Mouse (Mus musculus): ENCODE data around the gene Nosip. TPM values are rescaled to one million over a fixed set of nuclear protein-coding genes. Genes with fewer than 3 reads are reported as not detected.

Gene Nosip
- total and polyA plus RNA-seq, 2 experiments from 2014 or later: 21.5 to 38.2 TPM

- H3K36me3 ChIP-seq (replicated peaks; ENCODE audit: control insufficient read depth, insufficient read depth, low read length): peaks cover 8% of the 10 kb centered on the region; the same call in 1 of the 2 replicates
- no peaks in the 10 kb centered on the region for H3K27me3 ChIP-seq (ENCODE audit: control insufficient read depth, insufficient read depth, low read length)
- H3K4me3 ChIP-seq (ENCODE audit: low read depth, low read length): peak overlapping the region; percentile 46
- peak overlapping the region; percentile 68 for H3K9ac ChIP-seq (replicated peaks; ENCODE audit: low read depth, low read length)
- no peak overlapping the region for H3K27ac ChIP-seq (ENCODE audit: low read depth)
- H3K4me2 ChIP-seq (ENCODE audit: low read depth, low read length): peak overlapping the region; percentile 62
- ATAC-seq (ENCODE audit: insufficient read depth, low read depth): no peak
- H3K9me3 ChIP-seq (replicated peaks; ENCODE audit: control insufficient read depth, low read length): no peaks in the 10 kb centered on the region
- DNase-seq (ENCODE audit: low spot score): no peak
- TF ChIP-seq CTCF (IDR thresholded peaks at IDR 0.05; ENCODE audit: low read depth) (no peak), EP300 (IDR thresholded peaks at IDR 0.05; ENCODE audit: low read depth) (no peak)
- 77% methylated on average over 11 of the region's 11 CpGs for WGBS
- H3K4me1 ChIP-seq (ENCODE audit: control insufficient read depth, insufficient read depth): peaks cover 17% of the 10 kb centered on the region
These were observed 40.2 kb downstream of the Nosip start for GRCm38 (mm10) chr7:45102441-45102840.

- ATAC-seq (ENCODE audit: insufficient read depth, low read depth) (no peak), DNase-seq (ENCODE audit: low spot score) (no peak)
- Histone ChIP-seq H3K9ac (replicated peaks; ENCODE audit: low read depth, low read length) (peak overlapping the region; percentile 68), H3K9me3 (replicated peaks; ENCODE audit: control insufficient read depth, low read length) (no peaks in the 10 kb centered on the region), H3K4me2 (ENCODE audit: low read depth, low read length) (peak overlapping the region; percentile 62), H3K4me1 (ENCODE audit: control insufficient read depth, insufficient read depth) (peaks cover 17% of the 10 kb centered on the region), H3K4me3 (ENCODE audit: low read depth, low read length) (peak overlapping the region; percentile 46), H3K27ac (ENCODE audit: low read depth) (peak overlapping the region; percentile 86), H3K27me3 (ENCODE audit: control insufficient read depth, insufficient read depth, low read length) (no peaks in the 10 kb centered on the region), H3K36me3 (replicated peaks; ENCODE audit: control insufficient read depth, insufficient read depth, low read length) (peaks cover 6% of the 10 kb centered on the region; the same call in 1 of the 2 replicates)
- TF ChIP-seq EP300 (IDR thresholded peaks at IDR 0.05; ENCODE audit: low read depth): no peak
- no peak for TF ChIP-seq CTCF (IDR thresholded peaks at IDR 0.05; ENCODE audit: low read depth)
- WGBS: 65% methylated on average over 9 of the region's 9 CpGs
These were observed 40.8 kb downstream of the Nosip start for GRCm38 (mm10) chr7:45102940-45103585.

GRCm38 (mm10) chr7:45103652-45104180, 41.5 kb downstream of the Nosip start, which contains the start of gene Fcgrt:
Fcgrt (minus strand) TSS chr7:45103851.
- H3K4me1 ChIP-seq (ENCODE audit: control insufficient read depth, insufficient read depth): peaks cover 17% of the 10 kb centered on the region
- H3K4me3 ChIP-seq (ENCODE audit: low read depth, low read length): peak within 1 kb of the TSS; percentile 46
- H3K27ac ChIP-seq (ENCODE audit: low read depth): peak within 1 kb of the TSS; percentile 86
- no peaks in the 10 kb centered on the region for H3K27me3 ChIP-seq (ENCODE audit: control insufficient read depth, insufficient read depth, low read length)
- no peak for TF ChIP-seq CTCF (IDR thresholded peaks at IDR 0.05; ENCODE audit: low read depth)
- TF ChIP-seq EP300 (IDR thresholded peaks at IDR 0.05; ENCODE audit: low read depth): no peak
- ATAC-seq (ENCODE audit: insufficient read depth, low read depth): peak; percentile 99
- 13% methylated on average over 7 of the region's 7 CpGs for WGBS
- peak within 1 kb of the TSS; percentile 68 for H3K9ac ChIP-seq (replicated peaks; ENCODE audit: low read depth, low read length)
- peak within 1 kb of the TSS; percentile 62 for H3K4me2 ChIP-seq (ENCODE audit: low read depth, low read length)
- H3K36me3 ChIP-seq (replicated peaks; ENCODE audit: control insufficient read depth, insufficient read depth, low read length): peaks cover 4% of the 10 kb centered on the region; the same call in 1 of the 2 replicates
- DNase-seq (ENCODE audit: low spot score): peak; percentile 99
- no peaks in the 10 kb centered on the region for H3K9me3 ChIP-seq (replicated peaks; ENCODE audit: control insufficient read depth, low read length)

GRCm38 (mm10) chr7:45104941-45105340, 42.7 kb downstream of the Nosip start:
- Histone ChIP-seq H3K36me3 (replicated peaks; ENCODE audit: control insufficient read depth, insufficient read depth, low read length) (no peaks in the 10 kb centered on the region; the same call in 1 of the 2 replicates), H3K4me2 (ENCODE audit: low read depth, low read length) (no peak overlapping the region), H3K9ac (replicated peaks; ENCODE audit: low read depth, low read length) (no peak overlapping the region), H3K4me1 (ENCODE audit: control insufficient read depth, insufficient read depth) (peaks cover 17% of the 10 kb centered on the region), H3K27me3 (ENCODE audit: control insufficient read depth, insufficient read depth, low read length) (no peaks in the 10 kb centered on the region), H3K9me3 (replicated peaks; ENCODE audit: control insufficient read depth, low read length) (no peaks in the 10 kb centered on the region), H3K27ac (ENCODE audit: low read depth) (no peak overlapping the region), H3K4me3 (ENCODE audit: low read depth, low read length) (no peak overlapping the region)
- TF ChIP-seq EP300 (IDR thresholded peaks at IDR 0.05; ENCODE audit: low read depth) (no peak), CTCF (IDR thresholded peaks at IDR 0.05; ENCODE audit: low read depth) (no peak)
- DNase-seq (ENCODE audit: low spot score) (no peak), ATAC-seq (ENCODE audit: insufficient read depth, low read depth) (no peak)
- WGBS: 75% methylated on average over 5 of the region's 5 CpGs

- 79% methylated on average over 8 of the region's 8 CpGs for WGBS
- ATAC-seq (ENCODE audit: insufficient read depth, low read depth): no peak
- Histone ChIP-seq H3K4me2 (ENCODE audit: low read depth, low read length) (no peak overlapping the region), H3K4me1 (ENCODE audit: control insufficient read depth, insufficient read depth) (peaks cover 17% of the 10 kb centered on the region), H3K4me3 (ENCODE audit: low read depth, low read length) (no peak overlapping the region), H3K9ac (replicated peaks; ENCODE audit: low read depth, low read length) (no peak overlapping the region), H3K9me3 (replicated peaks; ENCODE audit: control insufficient read depth, low read length) (no peaks in the 10 kb centered on the region), H3K27ac (ENCODE audit: low read depth) (no peak overlapping the region), H3K27me3 (ENCODE audit: control insufficient read depth, insufficient read depth, low read length) (no peaks in the 10 kb centered on the region), H3K36me3 (replicated peaks; ENCODE audit: control insufficient read depth, insufficient read depth, low read length) (no peaks in the 10 kb centered on the region; the same call in 1 of the 2 replicates)
- TF ChIP-seq CTCF (IDR thresholded peaks at IDR 0.05; ENCODE audit: low read depth) (no peak), EP300 (IDR thresholded peaks at IDR 0.05; ENCODE audit: low read depth) (no peak)
- DNase-seq (ENCODE audit: low spot score): no peak
These were observed 43.3 kb downstream of the Nosip start for GRCm38 (mm10) chr7:45105491-45105890.
